Mouse (Mus musculus) G1E (cell line): ENCODE results near the gene Mpi.

ENCODE experiments used
- CTCF ChIP-seq: IDR thresholded peaks from 2 replicates; pipeline ENCODE4 v1.5.1; 2012; ENCODE audit warnings: low read depth, low read length, inconsistent platforms, mixed read lengths
- GATA1 ChIP-seq: IDR thresholded peaks from 2 replicates; pipeline ENCODE4 v1.6.1; 2012; ENCODE audit warnings: borderline replicate concordance, low read length, inconsistent platforms, mixed read lengths
- POLR2AphosphoS5 ChIP-seq: IDR thresholded peaks from 2 replicates; pipeline ENCODE4 v1.6.1; 2012; ENCODE audit warnings: low read depth, low read length, inconsistent platforms; ENCODE audit not compliant: insufficient replicate concordance
- TAL1 ChIP-seq: conservative IDR thresholded peaks from 2 replicates; pipeline ENCODE4 v1.6.1; 2012; ENCODE audit warnings: low read depth, low read length, inconsistent platforms, mixed read lengths

DNA sequence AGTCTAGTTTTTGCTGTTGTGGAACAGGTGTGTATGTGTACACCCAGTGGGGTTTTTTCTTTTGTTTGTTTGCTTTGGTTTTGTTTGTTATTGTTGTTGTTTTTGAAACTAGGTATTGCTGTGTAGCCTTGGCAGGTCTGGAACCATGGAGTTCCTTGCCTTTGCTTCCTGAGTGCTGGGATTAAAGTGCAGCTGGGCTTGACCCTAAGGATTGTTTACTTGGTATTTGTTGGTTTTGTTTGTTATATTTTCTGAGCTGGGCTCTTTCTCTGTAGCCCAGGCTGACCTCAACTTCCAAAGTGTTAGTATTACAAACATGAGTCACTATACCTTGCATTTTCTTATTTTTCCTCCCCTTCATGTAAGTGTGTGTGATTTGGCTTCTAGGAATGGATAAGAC is 26.1 kb downstream of the Mpi start:
- TF ChIP-seq CTCF (no peak), POLR2AphosphoS5 (no peak), TAL1 (no peak), GATA1 (no peak)
